Mouse (Mus musculus): Measurements from ENCODE around the gene Slc25a25. TPM values are rescaled to one million over a fixed set of nuclear protein-coding genes. Genes with fewer than 3 reads are reported as not detected.

The Slc25a25 gene
- total and polyA plus RNA-seq, 3 experiments = 6.6 to 10.0 (median 9.8) TPM

GRCm38 (mm10) chr2:32463773-32464172 is 12.5 kb upstream of the Slc25a25 start:
- no peaks in the 10 kb centered on the region for H3K36me3 ChIP-seq (replicated peaks in 1 of 2; ENCODE audit: control insufficient read depth in 1 of 2, insufficient read depth in 1 of 2, low read length in 1 of 2)
- no peak for TF ChIP-seq ELF1 (IDR thresholded peaks at IDR 0.05; ENCODE audit: low read depth, low read length)
- H3K9ac ChIP-seq (ENCODE audit: insufficient read depth, low read depth) = no peak overlapping the region
- in situ Hi-C loops (cut with MboI; ENCODE audit: low pct_ligation_motif_present, low pct_unique_long_range_greater_than_20kb, low sequenced_read_pairs) (no loop called here), dilution Hi-C loops (cut with MboI; ENCODE audit: extremely low pct_ligation_motif_present, extremely low pct_unique_long_range_greater_than_20kb, low sequenced_read_pairs) (no loop called here)
- no peaks in the 10 kb centered on the region for H3K9me3 ChIP-seq (replicated peaks; ENCODE audit: low read length)
- no peak overlapping the region for H3K27ac ChIP-seq (ENCODE audit: insufficient read depth, low read depth)
- H3K4me3 ChIP-seq (replicated peaks in 1 of 3; ENCODE audit: low read depth in 2 of 3, low read length in 2 of 3, poor library complexity in 1 of 3) = no peak overlapping the region
- H3K4me2 ChIP-seq (ENCODE audit: insufficient read depth, low read depth, poor library complexity, severe bottlenecking) = no peak overlapping the region
- H3K27me3 ChIP-seq (replicated peaks) = no peaks in the 10 kb centered on the region
- no peaks in the 10 kb centered on the region for H3K79me2 ChIP-seq (replicated peaks; ENCODE audit: control insufficient read depth, extremely low read depth, insufficient read depth, poor library complexity, severe bottlenecking)
- DNase-seq (ENCODE audit: extremely low read depth) = no peak
- H3K4me1 ChIP-seq (ENCODE audit: control insufficient read depth in 1 of 2, insufficient read depth in 2 of 2) = peaks cover 0 to 5% of the 10 kb centered on the region in 2 experiments; a peak in 1 of 4 replicates

GRCm38 (mm10) chr2:32459657-32460056 is 8.4 kb upstream of the Slc25a25 start:
- Histone ChIP-seq H3K4me3 (replicated peaks in 1 of 3; ENCODE audit: low read depth in 2 of 3, low read length in 2 of 3, poor library complexity in 1 of 3) (no peak overlapping the region), H3K36me3 (replicated peaks in 1 of 2; ENCODE audit: control insufficient read depth in 1 of 2, insufficient read depth in 1 of 2, low read length in 1 of 2) (peaks cover 14 to 24% of the 10 kb centered on the region in 2 experiments), H3K27me3 (replicated peaks) (no peaks in the 10 kb centered on the region), H3K79me2 (replicated peaks; ENCODE audit: control insufficient read depth, extremely low read depth, insufficient read depth, poor library complexity, severe bottlenecking) (no peaks in the 10 kb centered on the region; the same call in 1 of the 2 replicates), H3K27ac (ENCODE audit: insufficient read depth, low read depth) (no peak overlapping the region), H3K9me3 (replicated peaks; ENCODE audit: low read length) (no peaks in the 10 kb centered on the region), H3K9ac (ENCODE audit: insufficient read depth, low read depth) (no peak overlapping the region), H3K4me2 (ENCODE audit: insufficient read depth, low read depth, poor library complexity, severe bottlenecking) (no peak overlapping the region), H3K4me1 (ENCODE audit: control insufficient read depth in 1 of 2, insufficient read depth in 2 of 2) (peaks cover 0 to 7% of the 10 kb centered on the region in 2 experiments; a peak in 2 of 4 replicates)
- TF ChIP-seq JUN (IDR thresholded peaks at IDR 0.05; ENCODE audit: insufficient read depth, low read depth, low read length) = no peak
- no peak for TF ChIP-seq JUND (conservative IDR thresholded peaks at IDR 0.05; ENCODE audit: low read depth, low read length)
- no peak for TF ChIP-seq RAD21 (IDR thresholded peaks at IDR 0.05; ENCODE audit: low read depth, low read length)
- TF ChIP-seq EP300 (IDR thresholded peaks at IDR 0.05; ENCODE audit: low read length) = no peak
- no peak for TF ChIP-seq ELF1 (IDR thresholded peaks at IDR 0.05; ENCODE audit: low read depth, low read length)
- TF ChIP-seq IRF4 (IDR thresholded peaks at IDR 0.05; ENCODE audit: low read depth, low read length) = no peak
- TF ChIP-seq CHD2 (IDR thresholded peaks at IDR 0.05; ENCODE audit: low read length) = no peak
- no peak for TF ChIP-seq CTCF (conservative IDR thresholded peaks at IDR 0.05 in 1 of 2, IDR thresholded peaks at IDR 0.05 in 1 of 2; ENCODE audit: low read depth in 2 of 2, low read length in 2 of 2)
- no peak for TF ChIP-seq MAFK (IDR thresholded peaks at IDR 0.05; ENCODE audit: insufficient replicate concordance, low read length)
- TF ChIP-seq GABPA (IDR thresholded peaks at IDR 0.05; ENCODE audit: insufficient replicate concordance, low read depth, low read length) = no peak
- TF ChIP-seq E2F4 (IDR thresholded peaks at IDR 0.05; ENCODE audit: insufficient replicate concordance, low read depth, low read length) = no peak
- DNase-seq (ENCODE audit: extremely low read depth) = no peak
- in situ Hi-C loops (cut with MboI; ENCODE audit: low pct_ligation_motif_present, low pct_unique_long_range_greater_than_20kb, low sequenced_read_pairs) = no loop called here
- dilution Hi-C loops (cut with MboI; ENCODE audit: extremely low pct_ligation_motif_present, extremely low pct_unique_long_range_greater_than_20kb, low sequenced_read_pairs) = no loop called here

GRCm38 (mm10) chr2:32458300-32458699 is 7.1 kb upstream of the Slc25a25 start:
- H3K27ac ChIP-seq (ENCODE audit: insufficient read depth, low read depth) = no peak overlapping the region
- H3K27me3 ChIP-seq (replicated peaks) = no peaks in the 10 kb centered on the region
- H3K4me1 ChIP-seq (ENCODE audit: control insufficient read depth in 1 of 2, insufficient read depth in 2 of 2) = peaks cover 9 to 16% of the 10 kb centered on the region in 2 experiments
- no peaks in the 10 kb centered on the region for H3K9me3 ChIP-seq (replicated peaks; ENCODE audit: low read length)
- peaks cover 2% of the 10 kb centered on the region; the same call in 1 of the 2 replicates for H3K79me2 ChIP-seq (replicated peaks; ENCODE audit: control insufficient read depth, extremely low read depth, insufficient read depth, poor library complexity, severe bottlenecking)
- in situ Hi-C loops (cut with MboI; ENCODE audit: low pct_ligation_motif_present, low pct_unique_long_range_greater_than_20kb, low sequenced_read_pairs) = no loop called here
- no peak overlapping the region for H3K4me3 ChIP-seq (replicated peaks in 1 of 3; ENCODE audit: low read depth in 2 of 3, low read length in 2 of 3, poor library complexity in 1 of 3)
- no peak for DNase-seq (ENCODE audit: extremely low read depth)
- H3K9ac ChIP-seq (ENCODE audit: insufficient read depth, low read depth) = no peak overlapping the region
- no peak for TF ChIP-seq MXI1 (IDR thresholded peaks at IDR 0.05; ENCODE audit: low read depth, low read length)
- no peak overlapping the region for H3K4me2 ChIP-seq (ENCODE audit: insufficient read depth, low read depth, poor library complexity, severe bottlenecking)
- dilution Hi-C loops (cut with MboI; ENCODE audit: extremely low pct_ligation_motif_present, extremely low pct_unique_long_range_greater_than_20kb, low sequenced_read_pairs) = no loop called here
- peaks cover 15 to 27% of the 10 kb centered on the region in 2 experiments for H3K36me3 ChIP-seq (replicated peaks in 1 of 2; ENCODE audit: control insufficient read depth in 1 of 2, insufficient read depth in 1 of 2, low read length in 1 of 2)
